Mouse (Mus musculus) megakaryocyte, embryonic 14.5 days (primary cell): Measurements from ENCODE around the gene Glt28d2.

Source experiments
- FLI1 ChIP-seq: IDR thresholded peaks from 2 replicates; pipeline ENCODE4 v1.6.1; 2012; ENCODE audit warnings: low read length, inconsistent platforms, mixed read lengths
- GATA1 ChIP-seq: IDR thresholded peaks from 3 replicates; pipeline ENCODE4 v1.6.1; 2012; ENCODE audit warnings: mixed read lengths, low read length, inconsistent platforms, borderline replicate concordance

DNA sequence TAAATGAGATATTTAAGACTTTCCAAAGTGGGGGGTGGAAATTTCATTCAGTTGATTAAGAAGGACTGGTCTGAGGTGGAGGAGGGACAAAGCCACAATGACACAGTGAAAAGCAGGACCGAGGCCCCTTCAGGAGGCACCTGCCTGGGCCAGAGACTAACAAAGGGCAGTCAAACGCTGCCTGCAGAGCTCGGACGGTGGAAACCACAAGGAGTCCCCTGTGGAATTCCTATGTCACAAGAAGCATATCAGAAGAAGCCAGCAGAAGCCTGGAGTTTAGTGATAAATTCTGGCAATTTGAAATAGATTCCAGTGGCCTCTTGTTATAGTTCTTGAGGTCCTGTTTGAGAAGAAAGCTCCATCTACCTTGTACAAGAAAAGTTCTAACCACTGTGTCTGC, 30.2 kb downstream of the Glt28d2 start:
- TF ChIP-seq FLI1 (no peak), GATA1 (no peak)
